Mouse (Mus musculus) spleen, adult 2 months (tissue): ENCODE results near the gene 4931440F15Rik.

Experiments used
- CTCF ChIP-seq: fragments of 200-500 bp; IDR thresholded peaks from 2 replicates; pipeline ENCODE4 v1.5.1; 2011; ENCODE audit warnings: mild to moderate bottlenecking, inconsistent platforms; ENCODE audit not compliant: insufficient read depth, insufficient read length, insufficient replicate concordance; ENCODE audit errors: extremely low read depth
- POLR2A ChIP-seq: fragments of 200-500 bp; IDR thresholded peaks from 2 replicates; pipeline ENCODE4 v1.6.1; 2011; ENCODE audit warnings: low read depth, low read length, inconsistent platforms

DNA sequence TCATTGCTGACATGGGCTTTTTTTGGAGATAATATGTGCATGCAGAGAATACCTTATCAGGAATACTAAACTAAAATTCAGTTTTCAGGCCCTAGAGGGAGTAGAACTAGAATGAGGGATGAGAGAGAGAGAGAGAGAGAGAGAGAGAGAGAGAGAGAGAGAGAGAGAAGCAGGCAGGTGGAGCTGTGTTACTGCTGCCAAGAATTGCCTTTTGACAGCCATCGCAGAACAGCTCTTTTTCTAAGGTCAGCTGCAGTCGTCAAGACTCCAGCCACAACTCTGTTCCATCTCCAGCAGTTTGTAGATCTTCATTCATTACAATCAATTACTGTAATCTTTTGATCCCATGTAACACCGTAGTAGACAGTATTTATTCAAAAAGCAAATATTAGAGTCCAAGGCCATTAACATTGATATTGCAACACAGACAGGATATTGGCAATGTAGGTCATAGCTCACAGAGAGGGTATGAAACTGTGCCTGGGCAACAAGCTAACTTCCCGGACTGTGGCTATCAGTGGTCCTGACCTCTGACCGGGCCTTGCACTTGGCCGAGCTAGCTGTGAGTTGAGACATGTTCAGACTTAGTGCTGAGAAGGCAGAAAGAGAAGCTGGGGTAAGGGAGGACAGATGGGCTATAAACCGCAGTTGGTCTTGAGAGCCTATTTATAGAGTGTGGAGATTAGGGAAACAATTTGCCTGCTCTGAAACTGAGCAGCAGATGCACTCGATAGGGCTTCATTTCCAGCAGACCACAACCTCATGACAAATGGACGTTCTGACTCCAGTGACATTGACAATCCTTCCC, 17.1 kb downstream of the 4931440F15Rik start:
- no peak for TF ChIP-seq CTCF
- no peak for TF ChIP-seq POLR2A
